Mouse (Mus musculus) CD4-positive, CD25-positive, alpha-beta regulatory T cell, adult 9 weeks (primary cell): ENCODE results near the gene Vmn1r63. TPM values are rescaled to one million over a fixed set of nuclear protein-coding genes. Genes with fewer than 3 reads are reported as not detected.

ENCODE experiments used
- polyA plus RNA-seq: library from polyadenylated mRNA; unstranded; fragments of 100-300 nt; shearing (Covaris generic); gene quantifications from one replicate; pipeline ENCODE4 v1.2.1, GENCODE M21; 2017

Gene Vmn1r63
- polyA plus RNA-seq = not detected

GRCm38 (mm10) chr7:5805345-5805744, at the start of gene Vmn1r63:
Gene Vmn1r63, minus strand, starts transcription at chr7:5805445.

Other genes starting within 250 kb of the Vmn1r63 start
- gene Vmn1r61, start 192.2 kb downstream of the Vmn1r63 start, polyA plus RNA-seq = not detected
- not detected for gene Vmn1r62, start 131.8 kb downstream of the Vmn1r63 start, polyA plus RNA-seq
- gene Vmn1r64, start 79.1 kb upstream of the Vmn1r63 start, polyA plus RNA-seq = not detected
- not detected for gene Vmn1r65, start 205.6 kb upstream of the Vmn1r63 start, polyA plus RNA-seq
- gene Nlrp4c, start 239.7 kb upstream of the Vmn1r63 start, polyA plus RNA-seq = not detected